Mouse (Mus musculus): ENCODE measurements around the gene Igf2. TPM values are rescaled to one million over a fixed set of nuclear protein-coding genes. Genes with fewer than 3 reads are reported as not detected.

The Igf2 gene
- total and polyA plus RNA-seq, 3 experiments: not detected

- dilution Hi-C loops (cut with MboI; ENCODE audit: extremely low pct_ligation_motif_present, extremely low pct_unique_long_range_greater_than_20kb, low sequenced_read_pairs): no loop called here
- H3K4me1 ChIP-seq (ENCODE audit: control insufficient read depth in 1 of 2, insufficient read depth in 2 of 2): no peaks in the 10 kb centered on the region
- H3K79me2 ChIP-seq (replicated peaks; ENCODE audit: control insufficient read depth, extremely low read depth, insufficient read depth, poor library complexity, severe bottlenecking): no peaks in the 10 kb centered on the region
- no peak overlapping the region for H3K4me3 ChIP-seq (replicated peaks in 1 of 3; ENCODE audit: low read depth in 2 of 3, low read length in 2 of 3, poor library complexity in 1 of 3)
- no peak overlapping the region for H3K9ac ChIP-seq (ENCODE audit: insufficient read depth, low read depth)
- H3K4me2 ChIP-seq (ENCODE audit: insufficient read depth, low read depth, poor library complexity, severe bottlenecking): no peak overlapping the region
- no peak for TF ChIP-seq SMC3 (IDR thresholded peaks at IDR 0.05; ENCODE audit: low read depth, low read length)
- no peak for TF ChIP-seq RAD21 (IDR thresholded peaks at IDR 0.05; ENCODE audit: low read depth, low read length)
- TF ChIP-seq TBP (conservative IDR thresholded peaks at IDR 0.05; ENCODE audit: low read depth, low read length): no peak
- TF ChIP-seq CTCF (conservative IDR thresholded peaks at IDR 0.05 in 1 of 2, IDR thresholded peaks at IDR 0.05 in 1 of 2; ENCODE audit: low read depth in 2 of 2, low read length in 2 of 2): no peak
- no peak for TF ChIP-seq HCFC1 (IDR thresholded peaks at IDR 0.05; ENCODE audit: low read depth, low read length)
- TF ChIP-seq IRF4 (IDR thresholded peaks at IDR 0.05; ENCODE audit: low read depth, low read length): no peak
- no peak for TF ChIP-seq ELF1 (IDR thresholded peaks at IDR 0.05; ENCODE audit: low read depth, low read length)
- no peak for TF ChIP-seq EP300 (IDR thresholded peaks at IDR 0.05; ENCODE audit: low read length)
- no peak for TF ChIP-seq MAZ (IDR thresholded peaks at IDR 0.05; ENCODE audit: low read depth, low read length)
- no peak for TF ChIP-seq MAFK (IDR thresholded peaks at IDR 0.05; ENCODE audit: insufficient replicate concordance, low read length)
- TF ChIP-seq E2F4 (IDR thresholded peaks at IDR 0.05; ENCODE audit: insufficient replicate concordance, low read depth, low read length): no peak
- TF ChIP-seq ZMIZ1 (IDR thresholded peaks at IDR 0.05; ENCODE audit: low read depth, low read length): no peak
- no peak for TF ChIP-seq MYC (IDR thresholded peaks at IDR 0.05; ENCODE audit: low read depth, low read length)
- TF ChIP-seq PAX5 (IDR thresholded peaks at IDR 0.05; ENCODE audit: low read length): no peak
- no peak for TF ChIP-seq MEF2A (IDR thresholded peaks at IDR 0.05; ENCODE audit: borderline replicate concordance, low read depth, low read length)
- TF ChIP-seq NELFE (IDR thresholded peaks at IDR 0.05; ENCODE audit: low read depth, low read length): no peak
- no peak for TF ChIP-seq ZC3H11A (IDR thresholded peaks at IDR 0.05; ENCODE audit: low read depth, low read length)
- DNase-seq (ENCODE audit: extremely low read depth): no peak
- in situ Hi-C loops (cut with MboI; ENCODE audit: low pct_ligation_motif_present, low pct_unique_long_range_greater_than_20kb, low sequenced_read_pairs): no loop called here
- H3K27ac ChIP-seq (ENCODE audit: insufficient read depth, low read depth): no peak overlapping the region
- peaks cover 25% of the 10 kb centered on the region for H3K9me3 ChIP-seq (replicated peaks; ENCODE audit: low read length)
- H3K27me3 ChIP-seq (replicated peaks): peaks cover 57% of the 10 kb centered on the region
- no peaks in the 10 kb centered on the region for H3K36me3 ChIP-seq (replicated peaks in 1 of 2; ENCODE audit: control insufficient read depth in 1 of 2, insufficient read depth in 1 of 2, low read length in 1 of 2)
Observed at GRCm38 (mm10) chr7:142656055-142656454, 10.6 kb downstream of the Igf2 start.

GRCm38 (mm10) chr7:142655633-142656032, 11.0 kb downstream of the Igf2 start:
- TF ChIP-seq ZMIZ1 (IDR thresholded peaks at IDR 0.05; ENCODE audit: low read depth, low read length): no peak
- dilution Hi-C loops (cut with MboI; ENCODE audit: extremely low pct_ligation_motif_present, extremely low pct_unique_long_range_greater_than_20kb, low sequenced_read_pairs): no loop called here
- Histone ChIP-seq H3K27ac (ENCODE audit: insufficient read depth, low read depth) (no peak overlapping the region), H3K36me3 (replicated peaks in 1 of 2; ENCODE audit: control insufficient read depth in 1 of 2, insufficient read depth in 1 of 2, low read length in 1 of 2) (no peaks in the 10 kb centered on the region), H3K9ac (ENCODE audit: insufficient read depth, low read depth) (no peak overlapping the region), H3K4me1 (ENCODE audit: control insufficient read depth in 1 of 2, insufficient read depth in 2 of 2) (no peaks in the 10 kb centered on the region), H3K9me3 (replicated peaks; ENCODE audit: low read length) (peaks cover 21% of the 10 kb centered on the region), H3K27me3 (replicated peaks) (peaks cover 57% of the 10 kb centered on the region), H3K79me2 (replicated peaks; ENCODE audit: control insufficient read depth, extremely low read depth, insufficient read depth, poor library complexity, severe bottlenecking) (no peaks in the 10 kb centered on the region), H3K4me3 (replicated peaks in 1 of 3; ENCODE audit: low read depth in 2 of 3, low read length in 2 of 3, poor library complexity in 1 of 3) (no peak overlapping the region), H3K4me2 (ENCODE audit: insufficient read depth, low read depth, poor library complexity, severe bottlenecking) (no peak overlapping the region)
- in situ Hi-C loops (cut with MboI; ENCODE audit: low pct_ligation_motif_present, low pct_unique_long_range_greater_than_20kb, low sequenced_read_pairs): no loop called here
- DNase-seq (ENCODE audit: extremely low read depth): no peak

All from CH12.LX (cell line).